Mouse (Mus musculus) small intestine, adult 2 months (tissue): ENCODE results near the gene Tm9sf4. TPM values are rescaled to one million over a fixed set of nuclear protein-coding genes. Genes with fewer than 3 reads are reported as not detected.
A peak's percentile ranks its signal among the peaks of the same experiment; 100 is the strongest.

Experiments
- H3K27ac ChIP-seq: fragments of 200-500 bp; 2 replicates; pipeline ENCODE4 v1.5.1; 2012; ENCODE audit warnings: low read depth, low read length, control low read depth, inconsistent platforms; ENCODE audit not compliant: insufficient read depth
- H3K27me3 ChIP-seq: fragments of 200-500 bp; 2 replicates; pipeline ENCODE4 v1.6.1; 2012; ENCODE audit warnings: mild to moderate bottlenecking, moderate library complexity, low read length, inconsistent platforms; ENCODE audit not compliant: control insufficient read depth, insufficient read depth
- H3K36me3 ChIP-seq: fragments of 200-500 bp; 2 replicates; pipeline ENCODE4 v1.6.1; 2012; ENCODE audit warnings: mild to moderate bottlenecking, low read length, control low read depth, inconsistent platforms; ENCODE audit not compliant: control insufficient read depth, insufficient read depth
- H3K4me1 ChIP-seq: fragments of 200-500 bp; 2 replicates; pipeline ENCODE4 v1.6.1; 2012; ENCODE audit warnings: low read length, inconsistent platforms, mixed read lengths; ENCODE audit not compliant: control insufficient read depth, insufficient read depth, insufficient read length
- H3K4me3 ChIP-seq: fragments of 200-500 bp; 2 replicates; pipeline ENCODE4 v1.5.1; 2012; ENCODE audit warnings: low read depth, mild to moderate bottlenecking, control low read depth, inconsistent platforms, low read length, moderate library complexity
- CTCF ChIP-seq: fragments of 200-500 bp; IDR thresholded peaks from 2 replicates; pipeline ENCODE4 v1.5.1; 2012; ENCODE audit warnings: low read depth, mild to moderate bottlenecking, control low read depth, inconsistent platforms, low read length, moderate library complexity, mixed read lengths; ENCODE audit not compliant: insufficient replicate concordance, insufficient read length; ENCODE audit errors: extremely low read depth
- POLR2A ChIP-seq: fragments of 200-500 bp; IDR thresholded peaks from 2 replicates; pipeline ENCODE4 v1.6.1; 2012; ENCODE audit warnings: low read depth, mild to moderate bottlenecking, control low read depth, inconsistent platforms, low read length, moderate library complexity
- WGBS: fragments of 180-500 bp; shearing (Covaris S2); methylation state at CpG from one replicate; pipeline ENCODE4 v1.1.7; 2018; 5-methylcytosine and 5-hydroxymethylcytosine counted together
- polyA plus RNA-seq: library from polyadenylated mRNA; depleted of rRNA; stranded (reverse); fragments of >200 nt; gene quantifications from 2 replicates; pipeline ENCODE4 v1.2.3, GENCODE M21; 2012; rRNA removed

The Tm9sf4 gene
- polyA plus RNA-seq, 1 experiment: 27.9 TPM

DNA sequence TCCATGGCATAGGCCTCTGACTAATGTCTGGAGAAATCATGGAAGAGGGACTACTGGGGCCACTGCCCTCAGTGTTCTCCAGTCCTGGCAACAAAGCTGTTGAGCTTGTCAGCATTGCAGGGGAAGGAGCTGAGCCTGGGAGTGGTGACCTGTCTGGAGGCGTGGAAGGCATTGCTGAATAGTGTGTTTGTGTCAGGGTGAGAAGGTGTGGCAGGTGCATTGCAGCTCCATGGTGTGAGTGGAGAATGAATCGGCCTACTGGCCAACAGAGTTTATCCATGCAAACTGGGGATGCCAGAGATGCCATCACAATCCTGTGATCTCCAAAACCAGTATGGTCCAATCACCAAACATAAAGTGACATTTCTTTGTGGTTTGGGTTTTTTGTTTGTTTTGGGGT is 95.5 kb downstream of the Tm9sf4 start:
- Histone ChIP-seq H3K27me3 (no peaks in the 10 kb centered on the region), H3K27ac (no peak overlapping the region), H3K4me1 (peaks cover 14% of the 10 kb centered on the region), H3K4me3 (no peak overlapping the region), H3K36me3 (peaks cover 8% of the 10 kb centered on the region)
- TF ChIP-seq CTCF (no peak), POLR2A (no peak)
- WGBS: 37% methylated on average over 2 of the region's 2 CpGs

DNA sequence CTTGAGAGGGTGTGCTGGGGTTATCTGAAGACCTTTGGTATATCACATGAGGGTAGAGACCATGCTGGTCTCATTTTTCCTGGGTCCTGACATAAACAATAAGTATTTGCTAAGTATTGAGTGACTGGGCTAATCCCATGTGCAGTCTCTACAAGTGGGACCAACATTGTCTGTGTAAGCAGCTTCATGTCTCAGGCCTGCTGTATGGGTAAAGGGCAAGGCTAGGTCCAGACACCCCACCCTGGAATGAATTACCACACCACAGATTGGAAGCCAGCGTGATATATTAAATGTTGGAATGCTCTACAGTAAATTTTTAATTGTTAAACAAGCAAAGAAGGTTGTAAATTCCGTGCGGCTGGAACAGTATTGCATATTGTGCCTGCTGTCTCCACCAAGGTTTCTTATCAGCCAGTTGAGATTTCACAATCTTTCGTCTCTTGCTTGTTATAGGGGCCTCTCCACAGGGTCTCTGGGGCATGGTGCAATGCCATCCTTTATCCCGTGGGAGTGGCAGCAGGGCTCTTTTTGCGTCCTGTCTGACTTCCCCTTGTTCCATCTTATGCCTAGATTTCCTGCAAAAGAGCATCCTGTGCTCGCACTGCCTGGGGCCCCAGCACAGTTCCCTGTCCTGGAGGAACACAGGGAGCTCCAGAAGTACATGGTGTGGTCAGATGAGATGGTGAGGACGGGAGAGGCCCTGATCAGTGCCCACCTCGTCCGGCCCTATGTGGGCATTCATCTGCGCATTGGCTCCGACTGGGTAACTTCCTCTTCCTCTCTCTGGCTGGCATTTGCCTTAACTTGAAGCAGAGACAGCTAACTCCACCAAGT is 98.1 kb downstream of the Tm9sf4 start:
- TF ChIP-seq CTCF: no peak
- no peak for TF ChIP-seq POLR2A
- 29% methylated on average over 12 of the region's 12 CpGs for WGBS
- Histone ChIP-seq H3K27me3 (no peaks in the 10 kb centered on the region), H3K4me1 (peaks cover 13% of the 10 kb centered on the region), H3K4me3 (no peak overlapping the region), H3K36me3 (peaks cover 13% of the 10 kb centered on the region), H3K27ac (peak overlapping the region; percentile 77)

Other genes starting within 250 kb of the Tm9sf4 start
- not detected in 2 replicates for gene Mylk2, start 250.0 kb upstream of the Tm9sf4 start, polyA plus RNA-seq
- 1.3 and 2.6 TPM in 2 replicates for gene Foxs1, start 228.1 kb upstream of the Tm9sf4 start, polyA plus RNA-seq
- gene Dusp15, start 209.6 kb upstream of the Tm9sf4 start, polyA plus RNA-seq: not detected in 2 replicates
- gene Ttll9, start 198.8 kb upstream of the Tm9sf4 start, polyA plus RNA-seq: not detected in 2 replicates
- gene Pdrg1, start 145.9 kb upstream of the Tm9sf4 start, polyA plus RNA-seq: 11.0 and 18.4 TPM in 2 replicates
- 0.09 and 0.15 TPM in 2 replicates for gene Xkr7, start 129.5 kb upstream of the Tm9sf4 start, polyA plus RNA-seq
- gene Ccm2l, start 95.3 kb upstream of the Tm9sf4 start, polyA plus RNA-seq: 6.9 and 9.2 TPM in 2 replicates
- gene Hck, start 52.8 kb upstream of the Tm9sf4 start, polyA plus RNA-seq: 16.8 and 31.9 TPM in 2 replicates
- 1.7 and 2.4 TPM in 2 replicates for gene Tspyl3, start 64.1 kb downstream of the Tm9sf4 start, polyA plus RNA-seq
- 8.4 and 13.6 TPM in 2 replicates for gene Plagl2, start 80.1 kb downstream of the Tm9sf4 start, polyA plus RNA-seq
- 10.5 and 20.4 TPM in 2 replicates for gene Pofut1, start 80.2 kb downstream of the Tm9sf4 start, polyA plus RNA-seq
- gene Kif3b, start 130.1 kb downstream of the Tm9sf4 start, polyA plus RNA-seq: 2.8 and 4.9 TPM in 2 replicates
- 3.1 and 6.7 TPM in 2 replicates for gene Asxl1, start 184.5 kb downstream of the Tm9sf4 start, polyA plus RNA-seq